Mouse (Mus musculus) MEL (cell line): ENCODE results near the gene Brpf1.

Source experiments
- CTCF ChIP-seq, 3 experiments: IDR thresholded peaks in 2 of 3; conservative IDR thresholded peaks in 1 of 3; 2 replicates each; pipeline ENCODE4 v1.5.1; 2011 to 2012; ENCODE audit warnings: low read length in 3 of 3, low read depth in 2 of 3, mild to moderate bottlenecking in 2 of 3, improper control_type of control experiment in 1 of 3, inconsistent platforms in 1 of 3, mixed read lengths in 1 of 3, moderate library complexity in 1 of 3; ENCODE audit not compliant: control insufficient read depth in 1 of 3, insufficient read depth in 1 of 3, poor library complexity in 1 of 3, severe bottlenecking in 1 of 3
- GATA1 ChIP-seq: IDR thresholded peaks from 2 replicates; pipeline ENCODE4 v1.6.1; 2011; ENCODE audit warnings: low read depth, low read length, improper control_type of control experiment
- MAFK ChIP-seq: IDR thresholded peaks from 2 replicates; pipeline ENCODE4 v1.6.1; 2011; ENCODE audit warnings: low read depth, mild to moderate bottlenecking, low read length, improper control_type of control experiment, borderline replicate concordance
- MAX ChIP-seq: IDR thresholded peaks from 2 replicates; pipeline ENCODE4 v1.6.1; 2011; ENCODE audit warnings: low read length, improper control_type of control experiment
- MYC ChIP-seq: IDR thresholded peaks from 2 replicates; pipeline ENCODE4 v1.6.1; 2011; ENCODE audit warnings: low read depth, mild to moderate bottlenecking, low read length, improper control_type of control experiment, moderate library complexity
- POLR2A ChIP-seq, 2 experiments: IDR thresholded peaks; 2 replicates each; pipeline ENCODE4 v1.6.1; 2011 to 2012; ENCODE audit warnings: low read length in 2 of 2, mild to moderate bottlenecking in 2 of 2, control low read depth in 1 of 2, improper control_type of control experiment in 1 of 2, low read depth in 1 of 2, moderate library complexity in 1 of 2; ENCODE audit not compliant: control insufficient read depth in 1 of 2, insufficient read depth in 1 of 2, poor library complexity in 1 of 2
- POLR2AphosphoS2 ChIP-seq: IDR thresholded peaks from 2 replicates; pipeline ENCODE4 v1.6.1; 2011; ENCODE audit warnings: low read length, improper control_type of control experiment
- RCOR1 ChIP-seq: IDR thresholded peaks from 2 replicates; pipeline ENCODE4 v1.6.1; 2012; ENCODE audit warnings: low read depth, mild to moderate bottlenecking, inconsistent platforms, low read length, improper control_type of control experiment
- TAL1 ChIP-seq: IDR thresholded peaks from 2 replicates; pipeline ENCODE4 v1.6.1; 2012; ENCODE audit warnings: mild to moderate bottlenecking, inconsistent platforms, low read length, moderate library complexity, mixed read lengths
- TBP ChIP-seq: IDR thresholded peaks from 2 replicates; pipeline ENCODE4 v1.8.0; 2011; ENCODE audit warnings: low read depth, low read length, improper control_type of control experiment
- TCF12 ChIP-seq: IDR thresholded peaks from 2 replicates; pipeline ENCODE4 v1.6.1; 2014; ENCODE audit warnings: low read depth, mild to moderate bottlenecking, inconsistent platforms, low read length, improper control_type of control experiment, moderate library complexity
- UBTF ChIP-seq: IDR thresholded peaks from 2 replicates; pipeline ENCODE4 v1.6.1; 2012; ENCODE audit warnings: low read depth, mild to moderate bottlenecking, inconsistent platforms, low read length, improper control_type of control experiment, moderate library complexity, borderline replicate concordance; ENCODE audit not compliant: insufficient read depth
- ZC3H11A ChIP-seq: IDR thresholded peaks from 2 replicates; pipeline ENCODE4 v1.6.1; 2012; ENCODE audit warnings: low read depth, mild to moderate bottlenecking, inconsistent platforms, low read length, improper control_type of control experiment
- ZKSCAN1 ChIP-seq: IDR thresholded peaks from 2 replicates; pipeline ENCODE4 v1.6.1; 2012; ENCODE audit warnings: low read depth, mild to moderate bottlenecking, inconsistent platforms, low read length, improper control_type of control experiment, moderate library complexity

GRCm38 (mm10) chr6:113367574-113367973, 60.6 kb downstream of the Brpf1 start:
- TF ChIP-seq CTCF (IDR thresholded peaks at IDR 0.05 in 2 of 3, conservative IDR thresholded peaks at IDR 0.05 in 1 of 3; ENCODE audit: control insufficient read depth in 1 of 3, insufficient read depth in 1 of 3, low read depth in 2 of 3, low read length in 3 of 3, poor library complexity in 1 of 3, severe bottlenecking in 1 of 3) (no peak), MAFK (no peak), POLR2A (IDR thresholded peaks at IDR 0.05; ENCODE audit: control insufficient read depth in 1 of 2, insufficient read depth in 1 of 2, low read depth in 1 of 2, low read length in 2 of 2, poor library complexity in 1 of 2) (no peak), MYC (no peak), GATA1 (no peak), ZKSCAN1 (no peak), POLR2AphosphoS2 (no peak), TAL1 (no peak), TCF12 (no peak), TBP (no peak), RCOR1 (no peak), ZC3H11A (no peak), MAX (no peak), UBTF (no peak)
